Mouse (Mus musculus) gastrocnemius, postnatal 25 days (tissue): ENCODE results near the gene Jak3. TPM values are rescaled to one million over a fixed set of nuclear protein-coding genes. Genes with fewer than 3 reads are reported as not detected.

Source experiments
- DNase-seq: peaks from one replicate; pipeline ENCODE4 v3.0.0; 2022
- total RNA-seq, 2 experiments: library from RNA; stranded (reverse); gene quantifications; 1 replicate in 1 of 2; 2 replicates in 1 of 2; pipeline ENCODE4 v1.2.3; 2021

Gene Jak3
- total RNA-seq, 2 experiments from 2014 or later = 1.9 to 3.0 TPM

GRCm38 (mm10) chr8:71665331-71666130 is 10.6 kb upstream of the Jak3 start:
- no peak for DNase-seq

- DNase-seq = no peak
Measured at GRCm38 (mm10) chr8:71666855-71667254, 9.2 kb upstream of the Jak3 start.

- no peak for DNase-seq
Measured at GRCm38 (mm10) chr8:71667256-71667655, 8.8 kb upstream of the Jak3 start.

GRCm38 (mm10) chr8:71668220-71668975 is 7.7 kb upstream of the Jak3 start:
- DNase-seq = no peak

- DNase-seq = no peak
Measured at GRCm38 (mm10) chr8:71670198-71670597, 5.9 kb upstream of the Jak3 start.

- no peak for DNase-seq
Measured at GRCm38 (mm10) chr8:71670621-71671548, 5.2 kb upstream of the Jak3 start.

GRCm38 (mm10) chr8:71671549-71671965 is 4.5 kb upstream of the Jak3 start, which contains the start of gene Unc13a:
Gene Unc13a, minus strand, starts transcription at chr8:71671757.
- DNase-seq = peak; percentile 83

GRCm38 (mm10) chr8:71672168-71672735 is 3.8 kb upstream of the Jak3 start:
- no peak for DNase-seq

- DNase-seq = no peak
Measured at GRCm38 (mm10) chr8:71674071-71674470, 2.0 kb upstream of the Jak3 start.

GRCm38 (mm10) chr8:71675456-71676019 is 558 bp upstream of the Jak3 start:
- no peak for DNase-seq

GRCm38 (mm10) chr8:71676803-71677202 is 707 bp downstream of the Jak3 start:
- no peak for DNase-seq

- DNase-seq = no peak
Measured at GRCm38 (mm10) chr8:71677555-71677954, 1.5 kb downstream of the Jak3 start.

- no peak for DNase-seq
Measured at GRCm38 (mm10) chr8:71678216-71678615, 2.1 kb downstream of the Jak3 start.

- no peak for DNase-seq
Measured at GRCm38 (mm10) chr8:71679116-71679515, 3.0 kb downstream of the Jak3 start.

GRCm38 (mm10) chr8:71679550-71680168 is 3.6 kb downstream of the Jak3 start:
- no peak for DNase-seq

- DNase-seq = no peak
Measured at GRCm38 (mm10) chr8:71680471-71680870, 4.4 kb downstream of the Jak3 start.

GRCm38 (mm10) chr8:71681369-71681915 is 5.3 kb downstream of the Jak3 start:
- DNase-seq = no peak

- no peak for DNase-seq
Measured at GRCm38 (mm10) chr8:71682832-71683231, 6.7 kb downstream of the Jak3 start.

GRCm38 (mm10) chr8:71684701-71685100 is 8.6 kb downstream of the Jak3 start:
- DNase-seq = no peak

GRCm38 (mm10) chr8:71685573-71685972 is 9.5 kb downstream of the Jak3 start:
- DNase-seq = no peak
